In genomic region chr14:16074089-16074488, GRCm38 (mm10) we compare ENCODE assay signal across 16 mouse cellular contexts.
DNase-seq lines count a peak whose midpoint lies in the region; ATAC-seq and TF ChIP-seq lines count a peak whose summit lies in the region.
"Had no signal": no experiment of that assay in that cellular context is flagged by ENCODE, and none has a peak within 500 bp of the region (broad histone marks: within the 10 kb centered on the region; RNA-seq: fewer than 3 reads in every experiment).

No protein-coding gene starts in this region.

- no peak overlapping the region for H3K4me2 ChIP-seq in forebrain, embryonic 14.5 days (ENCODE audit: low read length)
- no peak overlapping the region for H3K4me2 ChIP-seq in forebrain, embryonic 11.5 days (ENCODE audit: low read depth, low read length, severe bottlenecking)
- H3K4me2 ChIP-seq in midbrain, embryonic 14.5 days (ENCODE audit: low read length): no peak overlapping the region
- no peak overlapping the region for H3K4me2 ChIP-seq in forebrain, embryonic 16.5 days (ENCODE audit: low read length)
- H3K4me2 ChIP-seq: embryonic facial prominence, embryonic 12.5 days; heart, embryonic 13.5 days; liver, embryonic 15.5 days had no signal

- H3K4me1 ChIP-seq in forebrain, embryonic 14.5 days (ENCODE audit: control insufficient read depth, insufficient read depth, low read length): no peaks in the 10 kb centered on the region
- H3K4me1 ChIP-seq in forebrain, embryonic 11.5 days (replicated peaks; ENCODE audit: control insufficient read depth, insufficient read depth, low read length): no peaks in the 10 kb centered on the region
- no peaks in the 10 kb centered on the region for H3K4me1 ChIP-seq in midbrain, embryonic 14.5 days (ENCODE audit: control insufficient read depth, insufficient read depth, low read length)
- no peaks in the 10 kb centered on the region for H3K4me1 ChIP-seq in midbrain, embryonic 10.5 days
- peaks cover 11% of the 10 kb centered on the region; the same call in 1 of the 2 replicates for H3K4me1 ChIP-seq in cerebellum, adult 2 months (ENCODE audit: control insufficient read depth, insufficient read depth, low read length)
- H3K4me1 ChIP-seq in forebrain, embryonic 16.5 days (replicated peaks; ENCODE audit: control insufficient read depth, insufficient read depth, low read length): no peaks in the 10 kb centered on the region
- H3K4me1 ChIP-seq: embryonic facial prominence, embryonic 12.5 days; heart, embryonic 13.5 days; liver, embryonic 15.5 days had no signal

- no peaks in the 10 kb centered on the region for H3K9me3 ChIP-seq in forebrain, embryonic 14.5 days (replicated peaks; ENCODE audit: control insufficient read depth, low read length)
- H3K9me3 ChIP-seq in forebrain, embryonic 11.5 days (ENCODE audit: control insufficient read depth, low read length): no peaks in the 10 kb centered on the region
- no peaks in the 10 kb centered on the region for H3K9me3 ChIP-seq in midbrain, embryonic 14.5 days (ENCODE audit: control insufficient read depth, low read length)
- H3K9me3 ChIP-seq in midbrain, embryonic 10.5 days (replicated peaks): no peaks in the 10 kb centered on the region
- H3K9me3 ChIP-seq in forebrain, embryonic 16.5 days (ENCODE audit: control insufficient read depth, low read length): no peaks in the 10 kb centered on the region
- H3K9me3 ChIP-seq: embryonic facial prominence, embryonic 12.5 days; liver, embryonic 15.5 days had no signal

- TF ChIP-seq POLR2A in cerebellum, adult 2 months (IDR thresholded peaks at IDR 0.05; ENCODE audit: borderline replicate concordance, insufficient read depth, low read length): no peak

- no peak for TF ChIP-seq CTCF in cerebellum, adult 2 months (IDR thresholded peaks at IDR 0.05; ENCODE audit: borderline replicate concordance, insufficient read depth, low read depth, low read length)

- no peaks in the 10 kb centered on the region for H3K36me3 ChIP-seq in forebrain, embryonic 14.5 days (ENCODE audit: control insufficient read depth, insufficient read depth, low read length)
- H3K36me3 ChIP-seq in forebrain, embryonic 11.5 days (ENCODE audit: control insufficient read depth, insufficient read depth, low read length): no peaks in the 10 kb centered on the region
- no peaks in the 10 kb centered on the region for H3K36me3 ChIP-seq in midbrain, embryonic 14.5 days (ENCODE audit: control insufficient read depth, insufficient read depth, low read length)
- no peaks in the 10 kb centered on the region for H3K36me3 ChIP-seq in midbrain, embryonic 10.5 days
- H3K36me3 ChIP-seq in forebrain, embryonic 16.5 days (ENCODE audit: control insufficient read depth, insufficient read depth): no peaks in the 10 kb centered on the region
- H3K36me3 ChIP-seq: embryonic facial prominence, embryonic 12.5 days; heart, embryonic 13.5 days; liver, embryonic 15.5 days had no signal

- no peaks in the 10 kb centered on the region for H3K27me3 ChIP-seq in forebrain, embryonic 14.5 days (replicated peaks; ENCODE audit: control insufficient read depth, insufficient read depth, low read length)
- H3K27me3 ChIP-seq in forebrain, embryonic 11.5 days (ENCODE audit: control insufficient read depth, insufficient read depth, low read length): no peaks in the 10 kb centered on the region
- no peaks in the 10 kb centered on the region for H3K27me3 ChIP-seq in midbrain, embryonic 14.5 days (ENCODE audit: control insufficient read depth, insufficient read depth, low read length)
- no peaks in the 10 kb centered on the region for H3K27me3 ChIP-seq in midbrain, embryonic 10.5 days (ENCODE audit: low read depth, poor library complexity, severe bottlenecking)
- no peaks in the 10 kb centered on the region for H3K27me3 ChIP-seq in cerebellum, adult 2 months (ENCODE audit: control insufficient read depth, insufficient read depth, low read length)
- H3K27me3 ChIP-seq in forebrain, embryonic 16.5 days (replicated peaks; ENCODE audit: control insufficient read depth, insufficient read depth, low read length): no peaks in the 10 kb centered on the region
- H3K27me3 ChIP-seq: embryonic facial prominence, embryonic 12.5 days; heart, embryonic 13.5 days; liver, embryonic 15.5 days had no signal

- no peak overlapping the region for H3K27ac ChIP-seq in forebrain, embryonic 14.5 days (ENCODE audit: low read depth, low read length)
- H3K27ac ChIP-seq in forebrain, embryonic 11.5 days (ENCODE audit: low read depth, low read length): no peak overlapping the region
- no peak overlapping the region for H3K27ac ChIP-seq in midbrain, embryonic 14.5 days (replicated peaks; ENCODE audit: low read depth, low read length)
- H3K27ac ChIP-seq in midbrain, embryonic 10.5 days (replicated peaks): no peak overlapping the region
- H3K27ac ChIP-seq in cerebellum, adult 2 months (ENCODE audit: insufficient read depth, low read length): peak overlapping the region; percentile 53; the same call in 1 of the 2 replicates
- H3K27ac ChIP-seq in forebrain, embryonic 16.5 days (ENCODE audit: low read length): no peak overlapping the region
- H3K27ac ChIP-seq: embryonic facial prominence, embryonic 12.5 days; heart, embryonic 13.5 days; kidney, postnatal 0 days; liver, embryonic 15.5 days had no signal

- no peak overlapping the region for H3K4me3 ChIP-seq in forebrain, embryonic 14.5 days (ENCODE audit: low read depth, low read length)
- no peak overlapping the region for H3K4me3 ChIP-seq in forebrain, embryonic 11.5 days (ENCODE audit: low read depth, low read length)
- no peak overlapping the region for H3K4me3 ChIP-seq in midbrain, embryonic 14.5 days (replicated peaks; ENCODE audit: low read depth, low read length)
- H3K4me3 ChIP-seq in midbrain, embryonic 10.5 days: no peak overlapping the region
- H3K4me3 ChIP-seq in cerebellum, adult 2 months (replicated peaks; ENCODE audit: insufficient read depth, low read depth, low read length): no peak overlapping the region
- no peak overlapping the region for H3K4me3 ChIP-seq in forebrain, embryonic 16.5 days (replicated peaks; ENCODE audit: low read length)
- H3K4me3 ChIP-seq: embryonic facial prominence, embryonic 12.5 days; heart, embryonic 13.5 days; liver, embryonic 15.5 days had no signal

- peak; percentile 56 for DNase-seq in forebrain, embryonic 14.5 days (ENCODE audit: low spot score)
- no peak for DNase-seq in forebrain, embryonic 11.5 days (ENCODE audit: low spot score)
- peak; percentile 11 for DNase-seq in midbrain, embryonic 14.5 days
- no peak for DNase-seq in midbrain, embryonic 10.5 days (ENCODE audit: low spot score)
- DNase-seq in cerebellum, adult 2 months: peak; percentile 64 to 87
- no peak for DNase-seq in neural tube, embryonic 10.5 days (ENCODE audit: extremely low spot score, low spot score)
- DNase-seq: heart, postnatal 4 days; lung, postnatal 10 days; thymus, postnatal 4 days had no signal

- ATAC-seq in forebrain, embryonic 14.5 days: peak; percentile 42; the same call in 1 of the 2 replicates
- ATAC-seq in forebrain, embryonic 11.5 days (replicated peaks; ENCODE audit: low FRiP score): no peak
- no peak for ATAC-seq in midbrain, embryonic 14.5 days (ENCODE audit: low FRiP score, low TSS enrichment)
- peak; percentile 85 for ATAC-seq in forebrain, embryonic 16.5 days
- no peak for ATAC-seq in megakaryocyte, adult 5-6 weeks (ENCODE audit: poor library complexity, severe bottlenecking)
- ATAC-seq: intestine, embryonic 16.5 days had no signal

- WGBS in forebrain, embryonic 14.5 days: 31% methylated on average over 1 of the region's 1 CpGs
- WGBS in forebrain, embryonic 11.5 days: 82% methylated on average over 1 of the region's 1 CpGs
- WGBS in midbrain, embryonic 14.5 days: 79% methylated on average over 1 of the region's 1 CpGs
- 86% methylated on average over 1 of the region's 1 CpGs for WGBS in midbrain, embryonic 10.5 days
- WGBS in cerebellum, adult 2 months: 3% methylated on average over 1 of the region's 1 CpGs
- 27% methylated on average over 1 of the region's 1 CpGs for WGBS in forebrain, embryonic 16.5 days

- no peak overlapping the region for H3K9ac ChIP-seq in forebrain, embryonic 14.5 days (ENCODE audit: low read length)
- no peak overlapping the region for H3K9ac ChIP-seq in forebrain, embryonic 11.5 days (ENCODE audit: low read length)
- no peak overlapping the region for H3K9ac ChIP-seq in midbrain, embryonic 14.5 days (replicated peaks; ENCODE audit: low read length)
- H3K9ac ChIP-seq in forebrain, embryonic 16.5 days (replicated peaks; ENCODE audit: low read depth, low read length): no peak overlapping the region
- H3K9ac ChIP-seq: embryonic facial prominence, embryonic 12.5 days; heart, embryonic 13.5 days; liver, embryonic 15.5 days had no signal

Comparison
In these comparisons a context has a peak if more than half of its experiments do, and no peak if none do; other contexts are left out.
1. ATAC-seq: peak in forebrain, embryonic 14.5 days (single experiment) and forebrain, embryonic 16.5 days (single experiment); none in forebrain, embryonic 11.5 days (single experiment), midbrain, embryonic 14.5 days (single experiment) and megakaryocyte, adult 5-6 weeks (single experiment).
2. DNase-seq: peak in forebrain, embryonic 14.5 days (single experiment), midbrain, embryonic 14.5 days (single experiment) and cerebellum, adult 2 months (2 of 2); none in forebrain, embryonic 11.5 days (single experiment), midbrain, embryonic 10.5 days (single experiment) and neural tube, embryonic 10.5 days (single experiment).